8 mouse cellular contexts compared by ENCODE assay signal in genomic region chr11:120713580-120714518, GRCm38 (mm10). TPM values are rescaled to one million over a fixed set of nuclear protein-coding genes. Genes with fewer than 3 reads are reported as not detected.
DNase-seq lines count a peak whose midpoint lies in the region; ATAC-seq and TF ChIP-seq lines count a peak whose summit lies in the region.

Gene Cenpx, minus strand, starts transcription at chr11:120713738.
Gene Lrrc45, plus strand, starts transcription at chr11:120713925.

- DNase-seq in 416B (ENCODE audit: low read depth): peak; percentile 99
- DNase-seq in heart, adult 8-10 months (ENCODE audit: low spot score): peak; percentile 98
- DNase-seq in kidney, adult 9 months: peak; percentile 99
- DNase-seq in limb, embryonic 14.5 days (ENCODE audit: low spot score): peak; percentile 100
- peak; percentile 99 for DNase-seq in midbrain, postnatal 0 days (ENCODE audit: low spot score)
- peak; percentile 92 for DNase-seq in spleen, postnatal 14 days (ENCODE audit: low spot score in 2 of 2)

- peaks cover 48% of the 10 kb centered on the region for H3K36me3 ChIP-seq in embryonic facial prominence, embryonic 15.5 days
- peaks cover 44% of the 10 kb centered on the region for H3K36me3 ChIP-seq in limb, embryonic 14.5 days (ENCODE audit: control insufficient read depth, insufficient read depth, low read length)
- H3K36me3 ChIP-seq in midbrain, postnatal 0 days (ENCODE audit: insufficient read depth, low read length): peaks cover 43% of the 10 kb centered on the region

- H3K27me3 ChIP-seq in embryonic facial prominence, embryonic 15.5 days: no peaks in the 10 kb centered on the region
- H3K27me3 ChIP-seq in limb, embryonic 14.5 days (ENCODE audit: control insufficient read depth, insufficient read depth, low read length): no peaks in the 10 kb centered on the region
- no peaks in the 10 kb centered on the region for H3K27me3 ChIP-seq in midbrain, postnatal 0 days (ENCODE audit: insufficient read depth, low read length)

- no peak for TF ChIP-seq CTCF in bone marrow, adult 2 months (IDR thresholded peaks at IDR 0.05; ENCODE audit: control insufficient read depth, insufficient read depth, low read length)
- TF ChIP-seq CTCF in midbrain, postnatal 0 days (IDR thresholded peaks at IDR 0.05): no peak

- H3K27ac ChIP-seq in bone marrow, adult 2 months (ENCODE audit: control insufficient read depth, insufficient read depth, low read depth, low read length, poor library complexity): peak within 1 kb of the TSS; percentile 38
- peak within 1 kb of the TSS; percentile 80 for H3K27ac ChIP-seq in embryonic facial prominence, embryonic 15.5 days (replicated peaks)
- H3K27ac ChIP-seq in limb, embryonic 14.5 days (replicated peaks; ENCODE audit: low read depth, low read length): no peak within 1 kb of the TSS; the same call in 1 of the 2 replicates
- peak within 1 kb of the TSS; percentile 68 for H3K27ac ChIP-seq in midbrain, postnatal 0 days (ENCODE audit: low read depth, low read length)

- no peaks in the 10 kb centered on the region for H3K9me3 ChIP-seq in embryonic facial prominence, embryonic 15.5 days (replicated peaks)
- no peaks in the 10 kb centered on the region for H3K9me3 ChIP-seq in limb, embryonic 14.5 days (ENCODE audit: control insufficient read depth, low read length)
- no peaks in the 10 kb centered on the region for H3K9me3 ChIP-seq in midbrain, postnatal 0 days (ENCODE audit: low read length)

- TF ChIP-seq POLR2A in bone marrow, adult 2 months (IDR thresholded peaks at IDR 0.05; ENCODE audit: borderline replicate concordance, control insufficient read depth, low read depth, low read length): peak; percentile 69; the same call in 1 of the 2 replicates
- TF ChIP-seq POLR2A in limb, embryonic 14.5 days (IDR thresholded peaks at IDR 0.05; ENCODE audit: borderline replicate concordance, extremely low read depth, insufficient read depth, insufficient read length): no peak

- peak; percentile 94 for ATAC-seq in embryonic facial prominence, embryonic 15.5 days (ENCODE audit: insufficient number of reproducible peaks, low FRiP score, low TSS enrichment, low read depth)
- ATAC-seq in limb, embryonic 14.5 days (ENCODE audit: low FRiP score, low read depth): peak; percentile 96
- peak; percentile 95 for ATAC-seq in midbrain, postnatal 0 days (ENCODE audit: low FRiP score)

- peak within 1 kb of the TSS; percentile 69 for H3K9ac ChIP-seq in embryonic facial prominence, embryonic 15.5 days
- H3K9ac ChIP-seq in limb, embryonic 14.5 days (ENCODE audit: low read depth, low read length, severe bottlenecking): peak within 1 kb of the TSS; percentile 55
- peak within 1 kb of the TSS; percentile 72 for H3K9ac ChIP-seq in midbrain, postnatal 0 days (replicated peaks; ENCODE audit: low read length, poor library complexity, severe bottlenecking)

- H3K4me3 ChIP-seq in bone marrow, adult 2 months (replicated peaks; ENCODE audit: control insufficient read depth, low read depth, low read length): peak within 1 kb of the TSS; percentile 91
- H3K4me3 ChIP-seq in embryonic facial prominence, embryonic 15.5 days (replicated peaks): peak within 1 kb of the TSS; percentile 71
- peak within 1 kb of the TSS; percentile 66 for H3K4me3 ChIP-seq in limb, embryonic 14.5 days (replicated peaks; ENCODE audit: low read length)
- H3K4me3 ChIP-seq in midbrain, postnatal 0 days (ENCODE audit: low read depth, low read length): peak within 1 kb of the TSS; percentile 62

- H3K4me2 ChIP-seq in embryonic facial prominence, embryonic 15.5 days (replicated peaks): peak within 1 kb of the TSS; percentile 99
- peak within 1 kb of the TSS; percentile 98 for H3K4me2 ChIP-seq in limb, embryonic 14.5 days (replicated peaks; ENCODE audit: low read depth, low read length, severe bottlenecking)
- peak within 1 kb of the TSS; percentile 97 for H3K4me2 ChIP-seq in midbrain, postnatal 0 days (ENCODE audit: low read depth, low read length, poor library complexity, severe bottlenecking)

- 1% methylated on average over 53 of the region's 53 CpGs for WGBS in bone marrow, adult 2 months
- whole genome bisulfite sequencing in embryonic facial prominence, embryonic 15.5 days: 1% methylated on average over 53 of the region's 53 CpGs
- WGBS in limb, embryonic 14.5 days: 4% methylated on average over 52 of the region's 53 CpGs
- 2% methylated on average over 53 of the region's 53 CpGs for WGBS in midbrain, postnatal 0 days

- H3K4me1 ChIP-seq in bone marrow, adult 2 months (ENCODE audit: control insufficient read depth, insufficient read depth, low read length): no peaks in the 10 kb centered on the region; the same call in 1 of the 2 replicates
- H3K4me1 ChIP-seq in embryonic facial prominence, embryonic 15.5 days: peaks cover 47% of the 10 kb centered on the region
- H3K4me1 ChIP-seq in limb, embryonic 14.5 days (ENCODE audit: control insufficient read depth, insufficient read depth, low read length): peaks cover 11% of the 10 kb centered on the region; the same call in 1 of the 2 replicates
- peaks cover 16% of the 10 kb centered on the region; the same call in 1 of the 2 replicates for H3K4me1 ChIP-seq in midbrain, postnatal 0 days (ENCODE audit: insufficient read depth, low read length)

RNA-seq across cellular contexts. Expression of gene Cenpx, which starts in this region (rescaled TPM):
- polyA plus RNA-seq in bone marrow, adult 2 months (2011; ENCODE audit: insufficient read depth, insufficient read length, low replicate concordance, missing spikeins): 39.2 and 57.8 TPM in 2 replicates
- polyA plus RNA-seq in embryonic facial prominence, embryonic 15.5 days (2015; fragmentation: Nextera tagmentation; extraction: Ambion mirVana): 145 and 157 TPM in 2 replicates
- 10 to 100 TPM; 33.2 to 42.8 (median 39.6) TPM for total RNA-seq in heart, adult 8-10 months (2022)
- polyA plus RNA-seq in limb, embryonic 14.5 days (2012; rRNA removed): 101 and 107 TPM in 2 replicates
- 159 and 161 TPM in 2 replicates for polyA plus RNA-seq in limb, embryonic 14.5 days (2014; fragmentation: Nextera tagmentation; extraction: Ambion mirVana)
- total RNA-seq in midbrain, postnatal 0 days (2014; rRNA removed): 70.8 and 76.0 TPM in 2 replicates
- polyA plus RNA-seq in midbrain, postnatal 0 days (2015; fragmentation: Nextera tagmentation; extraction: Ambion mirVana): 94.5 and 94.6 TPM in 2 replicates

RNA-seq across cellular contexts. Expression of gene Lrrc45, which starts in this region (rescaled TPM):
- polyA plus RNA-seq in bone marrow, adult 2 months (2011; ENCODE audit: insufficient read depth, insufficient read length, low replicate concordance, missing spikeins): 25.5 and 41.4 TPM in 2 replicates
- polyA plus RNA-seq in embryonic facial prominence, embryonic 15.5 days (2015; fragmentation: Nextera tagmentation; extraction: Ambion mirVana): 69.7 and 82.2 TPM in 2 replicates
- 1 to 10 TPM; 2.9 to 6.0 (median 4.6) TPM for total RNA-seq in heart, adult 8-10 months (2022)
- 91.3 and 98.3 TPM in 2 replicates for polyA plus RNA-seq in limb, embryonic 14.5 days (2012; rRNA removed)
- 48.1 and 51.7 TPM in 2 replicates for polyA plus RNA-seq in limb, embryonic 14.5 days (2014; fragmentation: Nextera tagmentation; extraction: Ambion mirVana)
- total RNA-seq in midbrain, postnatal 0 days (2014; rRNA removed): 44.8 and 47.8 TPM in 2 replicates
- polyA plus RNA-seq in midbrain, postnatal 0 days (2015; fragmentation: Nextera tagmentation; extraction: Ambion mirVana): 46.8 and 51.0 TPM in 2 replicates
